Mouse (Mus musculus) frontal cortex, postnatal 25 days (tissue): Measurements from ENCODE around the gene Rala.
"Not testable (repeated sequence)": the region's sequence is repeated elsewhere in the genome, so short reads cannot be mapped to it uniquely, and the experiment has no call there.

ENCODE experiments used
- DNase-seq, 2 experiments: peaks; one replicate each; pipeline ENCODE4 v3.0.0; 2022; ENCODE audit warnings: low spot score in 2 of 2

Gene Rala

GRCm38 (mm10) chr13:17944078-17944917 lies at the start of gene Rala:
Gene Rala (minus strand): TSS chr13:17944239.
- peak; percentile 88 for DNase-seq

- no peak for DNase-seq
Measured at GRCm38 (mm10) chr13:17993515-17993847, 49.4 kb upstream of the Rala start.

- DNase-seq, result peak; percentile 75 to 83
Measured at GRCm38 (mm10) chr13:17992697-17993514, 48.9 kb upstream of the Rala start, which contains the start of gene Yae1d1. Gene Yae1d1 (minus strand): TSS chr13:17993349.

- no peak for DNase-seq
Measured at GRCm38 (mm10) chr13:17992009-17992408, 48.0 kb upstream of the Rala start.

GRCm38 (mm10) chr13:17983194-17983593 lies 39.2 kb upstream of the Rala start:
- peak; percentile 42 to 52 for DNase-seq

- no peak for DNase-seq
Measured at GRCm38 (mm10) chr13:17982634-17983033, 38.6 kb upstream of the Rala start.

GRCm38 (mm10) chr13:17976854-17977739 lies 33.1 kb upstream of the Rala start:
- DNase-seq, result no peak

- DNase-seq, result no peak
Measured at GRCm38 (mm10) chr13:17975891-17976290, 31.9 kb upstream of the Rala start.

GRCm38 (mm10) chr13:17975457-17975856 lies 31.4 kb upstream of the Rala start:
- no peak for DNase-seq

GRCm38 (mm10) chr13:17974734-17975133 lies 30.7 kb upstream of the Rala start:
- DNase-seq, result no peak

GRCm38 (mm10) chr13:17960613-17961012 lies 16.6 kb upstream of the Rala start:
- no peak for DNase-seq

- DNase-seq, result no peak
Measured at GRCm38 (mm10) chr13:17954282-17954681, 10.2 kb upstream of the Rala start.

- DNase-seq, result not testable (repeated sequence)
Measured at GRCm38 (mm10) chr13:17950581-17950980, 6.5 kb upstream of the Rala start.

GRCm38 (mm10) chr13:17949555-17949954 lies 5.5 kb upstream of the Rala start:
- DNase-seq, result no peak

GRCm38 (mm10) chr13:17943306-17944077 lies 547 bp downstream of the Rala start:
- DNase-seq, result peak; percentile 9 to 16

- DNase-seq, result no peak
Measured at GRCm38 (mm10) chr13:17942338-17942737, 1.7 kb downstream of the Rala start.

- no peak for DNase-seq
Measured at GRCm38 (mm10) chr13:17907309-17907708, 36.7 kb downstream of the Rala start.

- DNase-seq, result no peak
Measured at GRCm38 (mm10) chr13:17901474-17901873, 42.6 kb downstream of the Rala start.

GRCm38 (mm10) chr13:17900641-17901040 lies 43.4 kb downstream of the Rala start:
- no peak for DNase-seq

- no peak for DNase-seq
Measured at GRCm38 (mm10) chr13:17897040-17897439, 47.0 kb downstream of the Rala start.

- DNase-seq, result no peak
Measured at GRCm38 (mm10) chr13:17891545-17891944, 52.5 kb downstream of the Rala start.
